Mouse (Mus musculus) heart, embryonic 16.5 days (tissue): ENCODE data around the gene Atp13a2. TPM values are rescaled to one million over a fixed set of nuclear protein-coding genes. Genes with fewer than 3 reads are reported as not detected.

Experiments
- ATAC-seq: fragments of 200-750 bp; cut with Nextera tagmentation; replicated peaks from 2 replicates; pipeline ENCODE4 v1.8.0; 2017; ENCODE audit warnings: moderate number of reproducible peaks; ENCODE audit not compliant: insufficient read depth, low FRiP score; ENCODE audit errors: extremely low read depth
- H3K27ac ChIP-seq: fragments of 300-500 bp; sonication (generic); 2 replicates; pipeline ENCODE4 v1.5.1; 2014; ENCODE audit warnings: mild to moderate bottlenecking, low read length, control low read depth, moderate library complexity
- H3K27me3 ChIP-seq: fragments of 300-500 bp; sonication (generic); 2 replicates; pipeline ENCODE4 v1.6.1; 2014; ENCODE audit warnings: low read length, mixed read lengths; ENCODE audit not compliant: control insufficient read depth, insufficient read depth
- H3K36me3 ChIP-seq: fragments of 300-500 bp; sonication (generic); 2 replicates; pipeline ENCODE4 v1.6.1; 2014; ENCODE audit not compliant: control insufficient read depth, insufficient read depth
- H3K4me1 ChIP-seq: fragments of 300-500 bp; sonication (generic); 2 replicates; pipeline ENCODE4 v1.6.1; 2014; ENCODE audit warnings: low read length, mixed read lengths; ENCODE audit not compliant: control insufficient read depth, insufficient read depth
- H3K4me2 ChIP-seq: fragments of 300-500 bp; sonication (generic); 2 replicates; pipeline ENCODE4 v1.6.1; 2014; ENCODE audit warnings: low read depth, mild to moderate bottlenecking, control low read depth, low read length
- H3K4me3 ChIP-seq: fragments of 300-500 bp; sonication (generic); 2 replicates; pipeline ENCODE4 v1.5.1; 2014; ENCODE audit warnings: mild to moderate bottlenecking, control low read depth, low read length
- H3K9ac ChIP-seq: fragments of 300-500 bp; sonication (generic); 2 replicates; pipeline ENCODE4 v1.6.1; 2014; ENCODE audit warnings: low read length, control low read depth
- H3K9me3 ChIP-seq: fragments of 300-500 bp; sonication (generic); replicated peaks from 2 replicates; pipeline ENCODE4 v1.6.1; 2016; ENCODE audit warnings: low read length; ENCODE audit not compliant: control insufficient read depth
- WGBS: fragments of 180-500 bp; shearing (Covaris S2); extraction: QIAGEN DNeasy Blood & Tissue Kit; methylation state at CpG from one replicate; pipeline ENCODE4 v1.1.7; 2014; 5-methylcytosine and 5-hydroxymethylcytosine counted together
- polyA plus RNA-seq: library from polyadenylated mRNA; unstranded; fragments of >200 nt; fragmentation: Nextera tagmentation; extraction: Ambion mirVana; gene quantifications from 2 replicates; pipeline ENCODE4 v1.2.1, GENCODE M21; 2015

Gene Atp13a2
- polyA plus RNA-seq, 1 experiment from 2014 or later = 28.9 TPM

- Histone ChIP-seq H3K9me3 (no peaks in the 10 kb centered on the region), H3K27ac (no peak overlapping the region), H3K36me3 (peaks cover 37% of the 10 kb centered on the region), H3K4me2 (no peak overlapping the region), H3K4me1 (peaks cover 15% of the 10 kb centered on the region), H3K4me3 (no peak overlapping the region), H3K27me3 (no peaks in the 10 kb centered on the region), H3K9ac (no peak overlapping the region)
- ATAC-seq = no peak
- 79% methylated on average over 11 of the region's 11 CpGs for WGBS
Measured at GRCm38 (mm10) chr4:140967386-140968159, 19.1 kb upstream of the Atp13a2 start.

GRCm38 (mm10) chr4:140971691-140972090 lies 15.0 kb upstream of the Atp13a2 start:
- WGBS = 86% methylated on average over 13 of the region's 13 CpGs
- H3K36me3 ChIP-seq = peaks cover 57% of the 10 kb centered on the region

GRCm38 (mm10) chr4:140974408-140974807 lies 12.3 kb upstream of the Atp13a2 start:
- ATAC-seq = no peak
- 90% methylated on average over 6 of the region's 6 CpGs for WGBS
- H3K27me3 ChIP-seq = no peaks in the 10 kb centered on the region
- no peak overlapping the region for H3K27ac ChIP-seq
- no peak overlapping the region for H3K4me2 ChIP-seq
- no peak overlapping the region for H3K4me3 ChIP-seq
- peaks cover 64% of the 10 kb centered on the region for H3K36me3 ChIP-seq
- no peaks in the 10 kb centered on the region for H3K9me3 ChIP-seq
- no peak overlapping the region for H3K9ac ChIP-seq
- no peaks in the 10 kb centered on the region for H3K4me1 ChIP-seq

More at GRCm38 (mm10) chr4:140971691-140972090, 15.0 kb upstream of the Atp13a2 start:
- Histone ChIP-seq H3K4me2 (no peak overlapping the region), H3K9ac (no peak overlapping the region), H3K27ac (no peak overlapping the region), H3K4me1 (no peaks in the 10 kb centered on the region), H3K9me3 (no peaks in the 10 kb centered on the region), H3K27me3 (no peaks in the 10 kb centered on the region), H3K4me3 (no peak overlapping the region)
- ATAC-seq = no peak

GRCm38 (mm10) chr4:140975356-140975755 lies 11.3 kb upstream of the Atp13a2 start:
- 94% methylated on average over 7 of the region's 7 CpGs for WGBS
- Histone ChIP-seq H3K4me2 (no peak overlapping the region), H3K9ac (no peak overlapping the region), H3K36me3 (peaks cover 65% of the 10 kb centered on the region), H3K9me3 (no peaks in the 10 kb centered on the region), H3K4me3 (no peak overlapping the region), H3K27me3 (no peaks in the 10 kb centered on the region), H3K27ac (no peak overlapping the region), H3K4me1 (no peaks in the 10 kb centered on the region)
- no peak for ATAC-seq

- H3K36me3 ChIP-seq = peaks cover 50% of the 10 kb centered on the region
- ATAC-seq = no peak
Measured at GRCm38 (mm10) chr4:140977278-140977677, 9.4 kb upstream of the Atp13a2 start.

GRCm38 (mm10) chr4:140977886-140978692 lies 8.6 kb upstream of the Atp13a2 start:
- no peak overlapping the region for H3K4me3 ChIP-seq
- 81% methylated on average over 14 of the region's 14 CpGs for WGBS
- H3K4me1 ChIP-seq = peaks cover 3% of the 10 kb centered on the region; the same call in 1 of the 2 replicates
- H3K36me3 ChIP-seq = peaks cover 42% of the 10 kb centered on the region
- ATAC-seq = no peak
- H3K27ac ChIP-seq = no peak overlapping the region
- H3K27me3 ChIP-seq = no peaks in the 10 kb centered on the region
- no peak overlapping the region for H3K4me2 ChIP-seq
- H3K9ac ChIP-seq = no peak overlapping the region
- H3K9me3 ChIP-seq = peaks cover 3% of the 10 kb centered on the region; the same call in 1 of the 2 replicates

More at GRCm38 (mm10) chr4:140977278-140977677, 9.4 kb upstream of the Atp13a2 start:
- WGBS = 78% methylated on average over 10 of the region's 10 CpGs
- Histone ChIP-seq H3K4me2 (no peak overlapping the region), H3K4me3 (no peak overlapping the region), H3K9ac (no peak overlapping the region), H3K27ac (no peak overlapping the region), H3K9me3 (peaks cover 3% of the 10 kb centered on the region; the same call in 1 of the 2 replicates), H3K4me1 (no peaks in the 10 kb centered on the region), H3K27me3 (no peaks in the 10 kb centered on the region)

- no peak for ATAC-seq
- H3K9ac ChIP-seq = no peak overlapping the region
- WGBS = 88% methylated on average over 2 of the region's 2 CpGs
- H3K4me2 ChIP-seq = no peak overlapping the region
- H3K36me3 ChIP-seq = peaks cover 25% of the 10 kb centered on the region
- H3K27me3 ChIP-seq = no peaks in the 10 kb centered on the region
- no peak overlapping the region for H3K4me3 ChIP-seq
- peaks cover 3% of the 10 kb centered on the region; the same call in 1 of the 2 replicates for H3K9me3 ChIP-seq
- H3K27ac ChIP-seq = no peak overlapping the region
- H3K4me1 ChIP-seq = peaks cover 11% of the 10 kb centered on the region; the same call in 1 of the 2 replicates
Measured at GRCm38 (mm10) chr4:140981605-140982004, 5.1 kb upstream of the Atp13a2 start.

- H3K9ac ChIP-seq = peak overlapping the region; percentile 1; the same call in 1 of the 2 replicates
- H3K4me2 ChIP-seq = no peak overlapping the region
- no peak for ATAC-seq
- H3K4me1 ChIP-seq = peaks cover 16% of the 10 kb centered on the region; the same call in 1 of the 2 replicates
- peak overlapping the region; percentile 66 for H3K27ac ChIP-seq
- WGBS = 64% methylated on average over 4 of the region's 4 CpGs
- peaks cover 17% of the 10 kb centered on the region for H3K36me3 ChIP-seq
- H3K9me3 ChIP-seq = peaks cover 3% of the 10 kb centered on the region; the same call in 1 of the 2 replicates
- no peak overlapping the region for H3K4me3 ChIP-seq
- H3K27me3 ChIP-seq = no peaks in the 10 kb centered on the region
Measured at GRCm38 (mm10) chr4:140982808-140983207, 3.9 kb upstream of the Atp13a2 start.
